Mouse (Mus musculus): Measurements from ENCODE around the gene Tnn.

DNA sequence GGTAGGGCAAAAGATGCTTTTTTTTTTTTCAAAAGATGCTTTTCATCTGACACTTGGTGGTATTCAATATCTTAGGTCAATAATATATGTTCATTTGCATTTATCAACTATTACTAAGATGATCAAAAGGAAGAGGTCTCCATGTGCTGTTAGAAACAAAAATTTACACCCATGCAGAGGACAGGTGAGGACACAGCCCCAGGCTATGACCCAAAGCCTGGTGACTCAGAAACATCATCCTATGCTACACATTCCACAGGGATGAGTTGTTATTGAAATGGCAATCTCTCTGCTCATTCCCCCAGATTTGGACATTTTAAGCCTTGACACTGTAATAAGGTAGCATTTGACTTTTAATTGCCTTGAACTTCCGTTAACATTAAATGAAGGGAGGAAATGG, 93.5 kb downstream of the Tnn start:
- TF ChIP-seq CTCF (IDR thresholded peaks at IDR 0.05; ENCODE audit: borderline replicate concordance, extremely low read depth, insufficient read depth, insufficient read length) (no peak), POLR2A (IDR thresholded peaks at IDR 0.05; ENCODE audit: borderline replicate concordance, extremely low read depth, insufficient read depth, insufficient read length, poor library complexity, severe bottlenecking) (no peak)
